Mouse (Mus musculus) liver, postnatal 0 days (tissue): Measurements from ENCODE around the gene Zbtb7a. TPM values are rescaled to one million over a fixed set of nuclear protein-coding genes. Genes with fewer than 3 reads are reported as not detected.

Experiments used
- ATAC-seq: fragments of 200-750 bp; cut with Nextera tagmentation; 2 replicates; pipeline ENCODE4 v1.8.0; 2017; ENCODE audit warnings: mild to moderate bottlenecking, moderate library complexity
- DNase-seq: peaks from one replicate; pipeline ENCODE4 v3.0.0-alpha.2; 2016
- H3K27ac ChIP-seq: fragments of 300-500 bp; sonication (generic); 2 replicates; pipeline ENCODE4 v1.5.1; 2014; ENCODE audit warnings: antibody characterized with exemption, moderate library complexity, mild to moderate bottlenecking, low read depth
- H3K27me3 ChIP-seq: fragments of 300-500 bp; sonication (generic); 2 replicates; pipeline ENCODE4 v1.6.1; 2014; ENCODE audit warnings: low read length, control low read depth, mixed read lengths; ENCODE audit not compliant: insufficient read depth
- H3K36me3 ChIP-seq: fragments of 300-500 bp; sonication (generic); replicated peaks from 2 replicates; pipeline ENCODE4 v1.6.1; 2014; ENCODE audit warnings: mild to moderate bottlenecking, control low read depth, low read length, moderate library complexity, mixed read lengths; ENCODE audit not compliant: insufficient read depth
- H3K4me1 ChIP-seq: fragments of 300-500 bp; sonication (generic); 2 replicates; pipeline ENCODE4 v1.6.1; 2014; ENCODE audit warnings: antibody characterized with exemption, mild to moderate bottlenecking, control low read depth; ENCODE audit not compliant: insufficient read depth
- H3K4me2 ChIP-seq: fragments of 300-500 bp; sonication (generic); 2 replicates; pipeline ENCODE4 v1.6.1; 2014; ENCODE audit warnings: low read depth, mild to moderate bottlenecking, low read length, moderate library complexity, mixed read lengths
- H3K4me3 ChIP-seq: fragments of 300-500 bp; sonication (generic); 2 replicates; pipeline ENCODE4 v1.5.1; 2014; ENCODE audit warnings: low read depth, low read length
- H3K9ac ChIP-seq: fragments of 300-500 bp; sonication (generic); replicated peaks from 2 replicates; pipeline ENCODE4 v1.6.1; 2014; ENCODE audit warnings: mild to moderate bottlenecking, moderate library complexity
- H3K9me3 ChIP-seq: fragments of 300-500 bp; sonication (generic); 2 replicates; pipeline ENCODE4 v1.6.1; 2016; ENCODE audit warnings: mild to moderate bottlenecking, control low read depth, low read length, mixed read lengths
- CTCF ChIP-seq: sonication (generic); IDR thresholded peaks from 2 replicates; pipeline ENCODE4 v1.5.1; 2016; ENCODE audit warnings: antibody characterized with exemption, low read depth
- EP300 ChIP-seq: IDR thresholded peaks from 2 replicates; pipeline ENCODE4 v1.6.1; 2016; ENCODE audit warnings: antibody characterized with exemption, low read depth, mild to moderate bottlenecking
- WGBS: fragments of 180-500 bp; shearing (Covaris S2); extraction: QIAGEN DNeasy Blood & Tissue Kit; methylation state at CpG from one replicate; pipeline ENCODE4 v1.1.7; 2014; ENCODE audit not compliant: insufficient replicate concordance; 5-methylcytosine and 5-hydroxymethylcytosine counted together
- microRNA-seq: library from miRNA; unstranded; fragments of <30 nt; microRNA quantifications from one replicate; pipeline ENCODE4, GENCODE M21; 2016
- polyA plus RNA-seq: library from polyadenylated mRNA; unstranded; fragments of >200 nt; fragmentation: Nextera tagmentation; extraction: Ambion mirVana; gene quantifications from 2 replicates; pipeline ENCODE4 v1.2.1, GENCODE M21; 2015

The Zbtb7a gene
- polyA plus RNA-seq, 1 experiment from 2014 or later = 29.7 TPM

GRCm38 (mm10) chr10:81198990-81199389 lies 64.0 kb downstream of the Zbtb7a start:
- Histone ChIP-seq H3K4me1 (peaks cover 7% of the 10 kb centered on the region), H3K36me3 (no peaks in the 10 kb centered on the region), H3K9ac (no peak overlapping the region), H3K27me3 (peaks cover 22% of the 10 kb centered on the region), H3K4me2 (no peak overlapping the region), H3K9me3 (no peaks in the 10 kb centered on the region), H3K4me3 (no peak overlapping the region), H3K27ac (no peak overlapping the region)
- no peak for TF ChIP-seq EP300
- TF ChIP-seq CTCF = no peak
- WGBS = 80% methylated on average over 6 of the region's 6 CpGs
- ATAC-seq (no peak), DNase-seq (no peak)

- WGBS = 80% methylated on average over 13 of the region's 13 CpGs
- no peaks in the 10 kb centered on the region for H3K4me1 ChIP-seq
- H3K4me3 ChIP-seq = no peak overlapping the region
- ATAC-seq (no peak), DNase-seq (no peak)
- H3K9me3 ChIP-seq = no peaks in the 10 kb centered on the region
- H3K27me3 ChIP-seq = peaks cover 11% of the 10 kb centered on the region
- H3K36me3 ChIP-seq = no peaks in the 10 kb centered on the region
- TF ChIP-seq EP300 (no peak), CTCF (no peak)
- no peak overlapping the region for H3K27ac ChIP-seq
- H3K4me2 ChIP-seq = no peak overlapping the region
- H3K9ac ChIP-seq = no peak overlapping the region
Measured at GRCm38 (mm10) chr10:81200141-81200540, 65.1 kb downstream of the Zbtb7a start.

DNA sequence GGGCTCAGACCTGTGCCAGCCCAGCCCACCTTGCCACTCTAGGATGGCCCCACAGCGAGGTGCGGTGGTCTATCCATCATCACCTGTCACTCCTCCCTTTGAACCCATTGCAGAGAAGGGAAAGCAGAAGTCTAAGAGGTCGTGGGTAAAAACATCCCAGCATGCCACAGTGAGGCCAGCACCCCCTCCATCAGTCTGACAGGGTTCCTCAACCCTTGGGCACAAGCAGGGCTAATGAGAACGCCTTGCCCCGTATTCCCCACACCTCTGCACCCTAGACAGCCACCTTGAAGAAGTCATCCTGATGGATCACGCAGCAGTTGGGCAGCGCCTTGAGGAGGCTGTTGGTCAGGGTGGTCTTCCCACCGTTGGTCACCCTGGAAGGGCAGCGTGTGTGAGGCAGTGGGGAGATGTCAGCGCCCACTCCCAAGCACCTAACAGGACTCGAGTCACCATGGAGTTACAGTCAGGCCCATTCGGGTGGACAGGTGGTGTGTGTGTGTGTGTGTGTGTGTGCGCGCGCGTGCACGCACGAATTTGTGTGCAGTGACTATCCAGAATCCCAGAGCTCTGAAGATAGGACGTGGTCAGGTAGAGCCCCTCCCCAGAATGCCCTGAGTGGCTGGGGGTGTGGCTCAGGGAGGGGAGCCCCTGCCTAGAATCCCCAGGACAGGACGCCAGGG lies 65.7 kb downstream of the Zbtb7a start:
- no peak overlapping the region for H3K9ac ChIP-seq
- no peaks in the 10 kb centered on the region for H3K9me3 ChIP-seq
- 67% methylated on average over 20 of the region's 20 CpGs for WGBS
- ATAC-seq (no peak), DNase-seq (no peak)
- no peak overlapping the region for H3K27ac ChIP-seq
- H3K4me3 ChIP-seq = no peak overlapping the region
- TF ChIP-seq CTCF (no peak), EP300 (no peak)
- H3K4me1 ChIP-seq = no peaks in the 10 kb centered on the region
- peaks cover 6% of the 10 kb centered on the region for H3K27me3 ChIP-seq
- no peaks in the 10 kb centered on the region for H3K36me3 ChIP-seq
- no peak overlapping the region for H3K4me2 ChIP-seq

DNA sequence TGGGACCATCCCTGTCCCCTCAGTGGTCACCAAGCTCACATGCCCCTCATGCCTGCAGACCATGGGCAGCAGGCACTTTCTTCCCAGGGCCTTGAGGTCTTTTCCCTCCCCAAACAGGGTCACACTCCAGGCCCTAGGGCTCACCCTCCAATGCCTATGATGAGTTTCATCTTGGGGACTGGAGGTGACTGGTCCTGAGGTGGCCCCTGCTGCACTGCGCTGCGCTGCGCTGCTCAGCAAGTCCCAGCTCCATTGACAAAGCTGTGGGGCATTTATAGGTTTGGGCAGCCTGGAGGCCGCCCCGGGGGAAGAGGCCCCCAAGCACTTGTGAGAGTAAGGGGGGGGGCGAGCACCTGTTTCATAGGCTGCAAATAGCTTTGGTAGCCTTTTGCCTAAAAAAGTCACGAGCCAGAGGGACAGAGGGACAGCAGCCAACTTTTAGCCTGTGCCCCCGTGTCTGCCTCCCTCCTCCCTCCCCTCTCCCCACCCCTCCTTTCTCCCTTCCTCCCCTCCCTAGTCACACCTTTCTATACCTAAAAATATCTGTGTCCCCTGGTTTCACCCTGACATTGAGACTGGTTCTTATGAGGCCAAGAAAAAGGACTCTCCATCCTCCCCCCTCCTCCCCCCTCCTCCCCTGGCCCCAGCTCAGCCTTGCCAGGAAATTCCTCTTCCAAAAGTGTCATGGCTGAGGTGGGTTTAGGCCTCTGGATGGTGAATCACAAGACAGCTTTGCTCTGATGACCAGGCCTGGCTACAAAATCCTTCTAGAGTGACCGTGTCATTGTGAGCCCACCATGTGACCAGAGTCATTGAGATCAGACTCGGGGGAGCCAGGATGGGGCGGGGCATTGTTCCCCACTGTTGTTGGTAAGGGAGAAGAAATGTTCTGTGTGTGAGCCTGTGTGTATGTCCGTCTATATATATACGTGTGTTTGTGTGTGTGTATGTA lies 67.1 kb downstream of the Zbtb7a start, which contains the start of gene Nmrk2:
TSS of gene Nmrk2 (minus strand) at position 245 of the 952 bp plus-strand sequence.
- Histone ChIP-seq H3K4me3 (no peak within 1 kb of the TSS), H3K36me3 (no peaks in the 10 kb centered on the region), H3K4me1 (no peaks in the 10 kb centered on the region), H3K27ac (no peak within 1 kb of the TSS), H3K4me2 (no peak within 1 kb of the TSS), H3K9me3 (no peaks in the 10 kb centered on the region), H3K9ac (no peak within 1 kb of the TSS), H3K27me3 (0 out of 2 replicates have a peak, but pooled peaks cover 2% of the 10 kb centered on the region)
- DNase-seq (no peak), ATAC-seq (no peak)
- WGBS = 66% methylated on average over 13 of the region's 13 CpGs
- TF ChIP-seq EP300 (no peak), CTCF (no peak)

Small RNAs within 50 kb of the gene (microRNA-seq; reads per million reads assigned to microRNA genes)
- gene Mir5615-1 (not detected), gene Mir5615-2 (not detected)

Other genes with a start within 250 kb of the Zbtb7a start
- gene Timm13, start 234.3 kb upstream of the Zbtb7a start, polyA plus RNA-seq = 242 and 244 TPM in 2 replicates
- gene Lmnb2, start 217.0 kb upstream of the Zbtb7a start, polyA plus RNA-seq = 5.4 and 6.5 TPM in 2 replicates
- gene Gadd45b, start 205.1 kb upstream of the Zbtb7a start, polyA plus RNA-seq = 17.3 and 18.7 TPM in 2 replicates
- gene Gng7, start 120.3 kb upstream of the Zbtb7a start, polyA plus RNA-seq = 1.3 TPM in 2 replicates
- not detected in 2 replicates for gene Diras1, start 109.6 kb upstream of the Zbtb7a start, polyA plus RNA-seq
- 4.6 and 4.7 TPM in 2 replicates for gene Slc39a3, start 97.8 kb upstream of the Zbtb7a start, polyA plus RNA-seq
- gene Sgta, start 75.0 kb upstream of the Zbtb7a start, polyA plus RNA-seq = 50.2 and 50.6 TPM in 2 replicates
- 7.4 and 8.1 TPM in 2 replicates for gene Thop1, start 65.2 kb upstream of the Zbtb7a start, polyA plus RNA-seq
- 181 and 183 TPM in 2 replicates for gene Creb3l3, start 36.3 kb upstream of the Zbtb7a start, polyA plus RNA-seq
- gene Map2k2, start 29.3 kb upstream of the Zbtb7a start, polyA plus RNA-seq = 93.2 and 93.9 TPM in 2 replicates
- gene Pias4, start 32.7 kb downstream of the Zbtb7a start, polyA plus RNA-seq = 14.6 and 16.1 TPM in 2 replicates
- gene Eef2, start 41.4 kb downstream of the Zbtb7a start, polyA plus RNA-seq = 310 and 313 TPM in 2 replicates
- gene Dapk3, start 47.8 kb downstream of the Zbtb7a start, polyA plus RNA-seq = 15.3 and 17.2 TPM in 2 replicates
- gene 4930442H23Rik, start 48.6 kb downstream of the Zbtb7a start, polyA plus RNA-seq = not detected in 2 replicates
- not detected in 2 replicates for gene Nmrk2, start 66.8 kb downstream of the Zbtb7a start, polyA plus RNA-seq
- gene Atcay, start 95.6 kb downstream of the Zbtb7a start, polyA plus RNA-seq = not detected in 2 replicates
- gene Zfr2, start 97.9 kb downstream of the Zbtb7a start, polyA plus RNA-seq = 0.09 and 0.61 TPM in 2 replicates
- gene Matk, start 117.7 kb downstream of the Zbtb7a start, polyA plus RNA-seq = 1.7 TPM in 2 replicates
- 110 and 112 TPM in 2 replicates for gene Mrpl54, start 131.7 kb downstream of the Zbtb7a start, polyA plus RNA-seq
- 21.1 and 23.2 TPM in 2 replicates for gene Apba3, start 131.7 kb downstream of the Zbtb7a start, polyA plus RNA-seq
- gene Tjp3, start 156.4 kb downstream of the Zbtb7a start, polyA plus RNA-seq = 1.7 and 1.8 TPM in 2 replicates
- gene Pip5k1c, start 157.7 kb downstream of the Zbtb7a start, polyA plus RNA-seq = 8.8 and 9.7 TPM in 2 replicates
- gene Cactin, start 185.9 kb downstream of the Zbtb7a start, polyA plus RNA-seq = 12.4 and 12.9 TPM in 2 replicates
- 5.2 and 5.4 TPM in 2 replicates for gene Tbxa2r, start 193.5 kb downstream of the Zbtb7a start, polyA plus RNA-seq
- 0.02 and 0.08 TPM in 2 replicates for gene Gipc3, start 208.0 kb downstream of the Zbtb7a start, polyA plus RNA-seq
- 26.4 and 27.1 TPM in 2 replicates for gene Hmg20b, start 215.3 kb downstream of the Zbtb7a start, polyA plus RNA-seq
- 6.8 and 7.9 TPM in 2 replicates for gene Mfsd12, start 222.3 kb downstream of the Zbtb7a start, polyA plus RNA-seq
- gene 4930404N11Rik, start 230.6 kb downstream of the Zbtb7a start, polyA plus RNA-seq = 0.71 and 0.94 TPM in 2 replicates
- 69.7 and 74.6 TPM in 2 replicates for gene Fzr1, start 243.3 kb downstream of the Zbtb7a start, polyA plus RNA-seq
- 39.3 and 42.1 TPM in 2 replicates for gene Dohh, start 249.2 kb downstream of the Zbtb7a start, polyA plus RNA-seq
- 0.40 and 0.70 TPM in 2 replicates for gene Gm48551, start 249.2 kb downstream of the Zbtb7a start, polyA plus RNA-seq